Mouse (Mus musculus) olfactory bulb, adult 2 months (tissue): Measurements from ENCODE around the gene Trip6.

Experiments
- CTCF ChIP-seq: fragments of 200-500 bp; IDR thresholded peaks from 2 replicates; pipeline ENCODE4 v1.5.1; 2012; ENCODE audit warnings: low read depth, mild to moderate bottlenecking, low read length, moderate library complexity; ENCODE audit not compliant: insufficient read depth
- POLR2A ChIP-seq: fragments of 200-500 bp; IDR thresholded peaks from 2 replicates; pipeline ENCODE4 v1.6.1; 2012; ENCODE audit warnings: mild to moderate bottlenecking, low read depth, low read length, moderate library complexity; ENCODE audit not compliant: insufficient read depth

- TF ChIP-seq CTCF (no peak), POLR2A (no peak)
These were observed 20.9 kb downstream of the Trip6 start for GRCm38 (mm10) chr5:137293282-137293681.
